Comparison of ENCODE assay signal across 26 mouse cellular contexts in genomic region chr12:28402256-28402655, GRCm38 (mm10).
"Had no signal": no experiment of that assay in that cellular context is flagged by ENCODE, and none has a peak within 500 bp of the region (broad histone marks: within the 10 kb centered on the region; RNA-seq: fewer than 3 reads in every experiment).

No protein-coding gene starts in this region.

- H3K9ac ChIP-seq: heart, embryonic 12.5 days; hindbrain, embryonic 12.5 days; intestine, embryonic 15.5 days; liver, embryonic 13.5 days; liver, embryonic 15.5 days; liver, postnatal 0 days had no signal

- H3K4me3 ChIP-seq: gastrocnemius, adult 2 months; heart, embryonic 10.5 days; heart, embryonic 12.5 days; hindbrain, embryonic 10.5 days; hindbrain, embryonic 12.5 days; intestine, embryonic 15.5 days; layer of hippocampus, adult 2 months; left cerebral cortex, adult 2 months; liver, embryonic 13.5 days; liver, embryonic 15.5 days had no signal

- H3K27me3 ChIP-seq: heart, embryonic 12.5 days; hindbrain, embryonic 12.5 days; intestine, embryonic 15.5 days; liver, embryonic 13.5 days; liver, embryonic 15.5 days had no signal

- H3K9me3 ChIP-seq: heart, embryonic 10.5 days; heart, embryonic 12.5 days; hindbrain, embryonic 10.5 days; hindbrain, embryonic 12.5 days; intestine, embryonic 15.5 days; liver, embryonic 13.5 days; liver, embryonic 15.5 days had no signal

- H3K36me3 ChIP-seq: heart, embryonic 10.5 days; heart, embryonic 12.5 days; hindbrain, embryonic 10.5 days; hindbrain, embryonic 12.5 days; intestine, embryonic 15.5 days; liver, embryonic 13.5 days; liver, embryonic 15.5 days had no signal

- ATAC-seq: hindbrain, embryonic 16.5 days; inflammation-experienced regulatory T-cells, adult 6 months; intestine, embryonic 15.5 days; intestine, postnatal 0 days; liver, postnatal 0 days had no signal

- H3K4me1 ChIP-seq: heart, embryonic 10.5 days; heart, embryonic 12.5 days; hindbrain, embryonic 10.5 days; intestine, embryonic 15.5 days; liver, embryonic 13.5 days; liver, embryonic 15.5 days had no signal

- H3K27ac ChIP-seq: gastrocnemius, adult 2 months; heart, embryonic 10.5 days; hindbrain, embryonic 10.5 days; intestine, embryonic 15.5 days; layer of hippocampus, adult 2 months; left cerebral cortex, adult 2 months; liver, embryonic 13.5 days; liver, embryonic 15.5 days had no signal

- H3K4me2 ChIP-seq: heart, embryonic 12.5 days; hindbrain, embryonic 12.5 days; intestine, embryonic 15.5 days; liver, embryonic 11.5 days; liver, embryonic 13.5 days; liver, embryonic 15.5 days had no signal

- DNase-seq: gastrocnemius, adult 2 months; gastrocnemius, postnatal 10 days; gastrocnemius, postnatal 25 days; heart, adult 18-20 months; heart, postnatal 10 days; heart, postnatal 4 days; kidney, adult 18-20 months; kidney, adult 8-10 months; kidney, postnatal 10 days; kidney, postnatal 25 days; kidney, postnatal 4 days; liver; liver, embryonic 13.5 days; liver, postnatal 0 days had no signal
